Mouse (Mus musculus) CH12.LX (cell line): Measurements from ENCODE around the gene Anapc15. TPM values are rescaled to one million over a fixed set of nuclear protein-coding genes. Genes with fewer than 3 reads are reported as not detected.

Experiments used
- DNase-seq: peaks from one replicate; pipeline ENCODE4 v3.0.0-alpha.2; 2013; ENCODE audit errors: extremely low read depth
- H3K27ac ChIP-seq: 2 replicates; pipeline ENCODE4 v1.5.1; 2012; ENCODE audit warnings: low read depth, mild to moderate bottlenecking, control low read depth, moderate library complexity; ENCODE audit not compliant: insufficient read depth
- H3K27me3 ChIP-seq: replicated peaks from 2 replicates; pipeline ENCODE3; 2012; ENCODE audit warnings: inconsistent platforms
- H3K36me3 ChIP-seq, 2 experiments: replicated peaks in 1 of 2; 2 replicates each; pipeline versions ENCODE3 to v1.6.1; 2012; ENCODE audit warnings: inconsistent platforms in 1 of 2, low read length in 1 of 2, mild to moderate bottlenecking in 1 of 2, mixed read lengths in 1 of 2, moderate library complexity in 1 of 2; ENCODE audit not compliant: control insufficient read depth in 1 of 2, insufficient read depth in 1 of 2
- H3K4me1 ChIP-seq, 2 experiments: 2 replicates each; pipeline ENCODE4 v1.6.1; 2012; ENCODE audit warnings: inconsistent platforms in 1 of 2, moderate library complexity in 1 of 2; ENCODE audit not compliant: insufficient read depth in 2 of 2, control insufficient read depth in 1 of 2
- H3K4me2 ChIP-seq: 2 replicates; pipeline ENCODE4 v1.6.1; 2012; ENCODE audit warnings: low read depth, mild to moderate bottlenecking, control low read depth; ENCODE audit not compliant: poor library complexity, insufficient read depth, severe bottlenecking
- H3K4me3 ChIP-seq, 3 experiments: fragments of 150-350 bp in 1 of 3; sonication (generic) in 1 of 3; replicated peaks in 1 of 3; 2 replicates each; pipeline versions ENCODE3 to v1.5.1; 2011 to 2012; ENCODE audit warnings: low read depth in 2 of 3, low read length in 2 of 3, mild to moderate bottlenecking in 2 of 3, moderate library complexity in 2 of 3, control low read depth in 1 of 3, improper control_type of control experiment in 1 of 3, inconsistent platforms in 1 of 3, mixed read lengths in 1 of 3; ENCODE audit not compliant: poor library complexity in 1 of 3
- H3K79me2 ChIP-seq: replicated peaks from 2 replicates; pipeline ENCODE4 v1.6.1; 2012; ENCODE audit warnings: mild to moderate bottlenecking, moderate library complexity; ENCODE audit not compliant: control insufficient read depth, poor library complexity, insufficient read depth, severe bottlenecking; ENCODE audit errors: extremely low read depth
- H3K9ac ChIP-seq: 2 replicates; pipeline ENCODE4 v1.6.1; 2012; ENCODE audit warnings: low read depth, mild to moderate bottlenecking, control low read depth, moderate library complexity; ENCODE audit not compliant: insufficient read depth
- H3K9me3 ChIP-seq: replicated peaks from 2 replicates; pipeline ENCODE3; 2012; ENCODE audit warnings: low read length, inconsistent platforms, mixed read lengths
- BHLHE40 ChIP-seq: IDR thresholded peaks from 2 replicates; pipeline ENCODE4 v1.6.1; 2011; ENCODE audit warnings: mild to moderate bottlenecking, low read depth, low read length, improper control_type of control experiment
- CHD2 ChIP-seq: IDR thresholded peaks from 2 replicates; pipeline ENCODE4 v1.6.1; 2011; ENCODE audit warnings: low read length, improper control_type of control experiment
- CTCF ChIP-seq, 2 experiments: IDR thresholded peaks in 1 of 2; conservative IDR thresholded peaks in 1 of 2; 2 replicates each; pipeline ENCODE4 v1.5.1; 2011 to 2012; ENCODE audit warnings: low read depth in 2 of 2, low read length in 2 of 2, improper control_type of control experiment in 1 of 2, inconsistent platforms in 1 of 2, mild to moderate bottlenecking in 1 of 2, moderate library complexity in 1 of 2
- ELF1 ChIP-seq: IDR thresholded peaks from 2 replicates; pipeline ENCODE4 v1.6.1; 2014; ENCODE audit warnings: low read depth, mild to moderate bottlenecking, inconsistent platforms, low read length, improper control_type of control experiment
- EP300 ChIP-seq: IDR thresholded peaks from 2 replicates; pipeline ENCODE4 v1.6.1; 2011; ENCODE audit warnings: low read length, improper control_type of control experiment
- ETS1 ChIP-seq: conservative IDR thresholded peaks from 2 replicates; pipeline ENCODE4 v1.6.1; 2012; ENCODE audit warnings: low read depth, mild to moderate bottlenecking, inconsistent platforms, low read length, improper control_type of control experiment, moderate library complexity
- GABPA ChIP-seq: IDR thresholded peaks from 2 replicates; pipeline ENCODE4 v1.6.1; 2012; ENCODE audit warnings: low read depth, low read length, improper control_type of control experiment, inconsistent platforms; ENCODE audit not compliant: insufficient replicate concordance
- HCFC1 ChIP-seq: IDR thresholded peaks from 2 replicates; pipeline ENCODE4 v1.6.1; 2012; ENCODE audit warnings: low read depth, mild to moderate bottlenecking, inconsistent platforms, low read length, improper control_type of control experiment
- IRF4 ChIP-seq: IDR thresholded peaks from 2 replicates; pipeline ENCODE4 v1.6.1; 2014; ENCODE audit warnings: low read depth, mild to moderate bottlenecking, inconsistent platforms, low read length, improper control_type of control experiment
- MAX ChIP-seq: IDR thresholded peaks from 2 replicates; pipeline ENCODE4 v1.6.1; 2011; ENCODE audit warnings: low read length, improper control_type of control experiment
- MEF2A ChIP-seq: IDR thresholded peaks from 2 replicates; pipeline ENCODE4 v1.6.1; 2014; ENCODE audit warnings: low read depth, mild to moderate bottlenecking, inconsistent platforms, low read length, improper control_type of control experiment, borderline replicate concordance
- PAX5 ChIP-seq: IDR thresholded peaks from 2 replicates; pipeline ENCODE4 v1.6.1; 2012; ENCODE audit warnings: low read length, inconsistent platforms, mixed read lengths
- POLR2A ChIP-seq: IDR thresholded peaks from 2 replicates; pipeline ENCODE4 v1.6.1; 2011; ENCODE audit warnings: low read depth, mild to moderate bottlenecking, improper control_type of control experiment, low read length
- POLR2AphosphoS2 ChIP-seq: IDR thresholded peaks from 2 replicates; pipeline ENCODE4 v1.6.1; 2011; ENCODE audit warnings: low read depth, low read length, improper control_type of control experiment
- RAD21 ChIP-seq: IDR thresholded peaks from 2 replicates; pipeline ENCODE4 v1.6.1; 2011; ENCODE audit warnings: low read depth, mild to moderate bottlenecking, low read length, improper control_type of control experiment, moderate library complexity
- RCOR1 ChIP-seq: conservative IDR thresholded peaks from 2 replicates; pipeline ENCODE4 v1.6.1; 2012; ENCODE audit warnings: low read depth, mild to moderate bottlenecking, inconsistent platforms, low read length, improper control_type of control experiment
- SIN3A ChIP-seq: IDR thresholded peaks from 2 replicates; pipeline ENCODE4 v1.6.1; 2012; ENCODE audit warnings: low read length, improper control_type of control experiment, inconsistent platforms
- SMC3 ChIP-seq: IDR thresholded peaks from 2 replicates; pipeline ENCODE4 v1.6.1; 2011; ENCODE audit warnings: low read depth, low read length, improper control_type of control experiment
- TCF12 ChIP-seq: IDR thresholded peaks from 2 replicates; pipeline ENCODE4 v1.6.1; 2014; ENCODE audit warnings: low read depth, mild to moderate bottlenecking, inconsistent platforms, low read length, improper control_type of control experiment
- USF2 ChIP-seq: conservative IDR thresholded peaks from 2 replicates; pipeline ENCODE4 v1.6.1; 2011; ENCODE audit warnings: low read depth, low read length, improper control_type of control experiment
- ZC3H11A ChIP-seq: IDR thresholded peaks from 2 replicates; pipeline ENCODE4 v1.6.1; 2012; ENCODE audit warnings: low read depth, mild to moderate bottlenecking, inconsistent platforms, low read length, improper control_type of control experiment
- ZNF384 ChIP-seq: IDR thresholded peaks from 2 replicates; pipeline ENCODE4 v1.6.1; 2012; ENCODE audit warnings: low read depth, low read length, improper control_type of control experiment, inconsistent platforms
- dilution Hi-C: fragments of 300-500 bp; cut with MboI; formaldehyde crosslinking; loops from 2 replicates; pipeline ENCODE4 v1.14.3; 2020; ENCODE audit warnings: low sequenced_read_pairs; ENCODE audit not compliant: extremely low pct_unique_long_range_greater_than_20kb, extremely low pct_ligation_motif_present
- in situ Hi-C: fragments of 300-500 bp; cut with MboI; formaldehyde crosslinking; loops from 3 replicates; pipeline ENCODE4 v1.14.3; 2019; ENCODE audit warnings: low sequenced_read_pairs, low pct_ligation_motif_present, low pct_unique_long_range_greater_than_20kb, mixed read lengths
- polyA plus RNA-seq: library from polyadenylated mRNA; unstranded; fragments of >175 nt; gene quantifications from 2 replicates; pipeline ENCODE4 v1.2.1, GENCODE M21; 2012; ENCODE audit warnings: low read depth; ENCODE audit not compliant: insufficient read length
- total RNA-seq, 2 experiments: library from RNA; depleted of rRNA; stranded (reverse); fragments of 300-350 nt in 1 of 2; fragments of >200 nt in 1 of 2; gene quantifications; 2 replicates each; pipeline ENCODE4 v1.2.3; 2012 to 2014

The Anapc15 gene
- total and polyA plus RNA-seq, 3 experiments = 69.1 to 97.1 (median 90.6) TPM

DNA sequence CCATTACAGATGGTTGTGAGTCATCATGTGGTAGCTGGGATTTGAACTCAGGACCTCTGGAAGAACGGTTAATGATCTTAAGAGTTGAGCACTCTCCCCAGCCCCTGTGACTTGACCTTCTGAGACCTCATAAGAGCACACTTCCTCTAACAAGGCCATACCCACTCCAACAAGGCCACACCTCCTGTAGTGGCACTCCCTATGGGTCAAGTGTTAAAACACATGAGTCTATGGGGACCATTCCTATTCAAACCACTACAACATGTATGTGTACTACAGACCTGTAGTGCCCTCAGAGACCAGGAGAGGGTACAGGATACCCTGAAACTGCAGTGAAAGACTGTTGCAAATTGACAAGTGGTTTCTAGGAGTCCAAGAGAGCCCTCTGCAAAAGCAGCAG, 15.6 kb upstream of the Anapc15 start:
- H3K4me2 ChIP-seq = no peak overlapping the region
- no peak overlapping the region for H3K4me3 ChIP-seq
- H3K36me3 ChIP-seq = no peaks in the 10 kb centered on the region
- in situ Hi-C loops = loop anchor here (5.0 kb wide), 1 partner anchor 186 kb away; the partner anchor contains the start of gene Clpb
- peak; percentile 24 for DNase-seq
- no peaks in the 10 kb centered on the region for H3K27me3 ChIP-seq
- no peaks in the 10 kb centered on the region for H3K9me3 ChIP-seq
- H3K27ac ChIP-seq = no peak overlapping the region
- peaks cover 0 to 6% of the 10 kb centered on the region in 2 experiments; a peak in 2 of 4 replicates for H3K4me1 ChIP-seq
- H3K9ac ChIP-seq = no peak overlapping the region
- dilution Hi-C loops = no loop called here
- no peaks in the 10 kb centered on the region for H3K79me2 ChIP-seq
- TF ChIP-seq CTCF (conservative IDR thresholded peaks at IDR 0.05 in 1 of 2, IDR thresholded peaks at IDR 0.05 in 1 of 2; ENCODE audit: low read depth in 2 of 2, low read length in 2 of 2) (peak in 1 of 2 experiments; percentile 19; a peak in 1 of 4 replicates), BHLHE40 (no peak)

DNA sequence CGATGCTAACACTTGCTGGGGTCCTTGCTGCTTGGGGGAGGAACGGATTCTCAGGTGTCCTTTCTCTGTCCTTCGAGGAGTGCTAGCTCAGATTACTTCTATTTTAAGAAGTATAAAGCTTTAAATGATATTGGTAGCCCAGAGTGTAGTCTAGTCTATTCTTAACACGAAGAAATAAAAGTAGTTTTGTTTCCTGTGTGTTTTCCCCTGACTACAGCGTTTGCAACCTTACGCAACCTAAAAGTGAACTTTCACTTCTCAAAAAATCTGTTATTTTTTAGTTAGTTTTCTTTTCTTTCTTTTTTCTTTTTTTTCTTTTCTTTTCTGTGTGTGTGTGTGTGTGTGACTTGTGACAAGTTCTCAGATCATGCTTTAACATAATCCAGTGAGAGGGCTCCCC, 11.8 kb upstream of the Anapc15 start:
- in situ Hi-C loops (no loop called here), dilution Hi-C loops (no loop called here)
- Histone ChIP-seq H3K27ac (no peak overlapping the region), H3K27me3 (no peaks in the 10 kb centered on the region), H3K4me1 (peaks cover 0 to 8% of the 10 kb centered on the region in 2 experiments; a peak in 2 of 4 replicates), H3K9me3 (no peaks in the 10 kb centered on the region), H3K79me2 (no peaks in the 10 kb centered on the region), H3K4me2 (no peak overlapping the region), H3K36me3 (no peaks in the 10 kb centered on the region), H3K9ac (no peak overlapping the region), H3K4me3 (no peak overlapping the region)
- no peak for TF ChIP-seq POLR2AphosphoS2
- no peak for TF ChIP-seq HCFC1
- no peak for TF ChIP-seq SMC3
- TF ChIP-seq RCOR1 = no peak
- TF ChIP-seq TCF12 = no peak
- no peak for TF ChIP-seq GABPA
- peak; percentile 65 for TF ChIP-seq ZNF384
- TF ChIP-seq MEF2A = peak; percentile 81
- peak; percentile 80 for TF ChIP-seq IRF4
- TF ChIP-seq POLR2A = no peak
- TF ChIP-seq ETS1 = peak; percentile 33; the same call in 1 of the 2 replicates
- no peak for TF ChIP-seq MAX
- peak; percentile 76 for TF ChIP-seq EP300
- no peak for TF ChIP-seq USF2
- TF ChIP-seq SIN3A = no peak
- no peak for TF ChIP-seq ELF1
- TF ChIP-seq ZC3H11A = no peak
- no peak for TF ChIP-seq CHD2
- no peak for TF ChIP-seq RAD21
- TF ChIP-seq PAX5 = no peak
- DNase-seq = no peak
